Mouse (Mus musculus): ENCODE data around the gene Rpl10a. TPM values are rescaled to one million over a fixed set of nuclear protein-coding genes. Genes with fewer than 3 reads are reported as not detected.

Rpl10a gene
- polyA plus RNA-seq, 1 experiment from 2014 or later, result 313 TPM

- H3K9me3 ChIP-seq (replicated peaks), result no peaks in the 10 kb centered on the region
- H3K4me3 ChIP-seq (replicated peaks), result no peak overlapping the region
- 63% methylated on average over 9 of the region's 9 CpGs for WGBS (ENCODE audit: insufficient replicate concordance)
- no peak overlapping the region for H3K4me2 ChIP-seq
- no peak overlapping the region for H3K9ac ChIP-seq
- H3K36me3 ChIP-seq (replicated peaks), result no peaks in the 10 kb centered on the region
- no peak overlapping the region for H3K27ac ChIP-seq (replicated peaks)
- peaks cover 94% of the 10 kb centered on the region for H3K27me3 ChIP-seq
- no peak for ATAC-seq (ENCODE audit: insufficient read depth)
- peaks cover 9% of the 10 kb centered on the region; the same call in 1 of the 2 replicates for H3K4me1 ChIP-seq (replicated peaks)
Observed at GRCm38 (mm10) chr17:28360531-28361277, 32.4 kb downstream of the Rpl10a start.

GRCm38 (mm10) chr17:28361921-28362652, 33.8 kb downstream of the Rpl10a start:
- H3K27me3 ChIP-seq, result peaks cover 90% of the 10 kb centered on the region
- 24% methylated on average over 11 of the region's 11 CpGs for WGBS (ENCODE audit: insufficient replicate concordance)
- no peak overlapping the region for H3K4me3 ChIP-seq (replicated peaks)

GRCm38 (mm10) chr17:28362653-28363292, 34.5 kb downstream of the Rpl10a start:
- no peak overlapping the region for H3K9ac ChIP-seq
- no peak overlapping the region for H3K4me3 ChIP-seq (replicated peaks)
- H3K27me3 ChIP-seq, result peaks cover 88% of the 10 kb centered on the region

More at GRCm38 (mm10) chr17:28361921-28362652, 33.8 kb downstream of the Rpl10a start:
- H3K36me3 ChIP-seq (replicated peaks), result no peaks in the 10 kb centered on the region
- H3K9me3 ChIP-seq (replicated peaks), result no peaks in the 10 kb centered on the region
- no peak for ATAC-seq (ENCODE audit: insufficient read depth)
- H3K4me2 ChIP-seq, result no peak overlapping the region
- no peak overlapping the region for H3K9ac ChIP-seq
- H3K27ac ChIP-seq (replicated peaks), result no peak overlapping the region
- peaks cover 9% of the 10 kb centered on the region; the same call in 1 of the 2 replicates for H3K4me1 ChIP-seq (replicated peaks)

DNA sequence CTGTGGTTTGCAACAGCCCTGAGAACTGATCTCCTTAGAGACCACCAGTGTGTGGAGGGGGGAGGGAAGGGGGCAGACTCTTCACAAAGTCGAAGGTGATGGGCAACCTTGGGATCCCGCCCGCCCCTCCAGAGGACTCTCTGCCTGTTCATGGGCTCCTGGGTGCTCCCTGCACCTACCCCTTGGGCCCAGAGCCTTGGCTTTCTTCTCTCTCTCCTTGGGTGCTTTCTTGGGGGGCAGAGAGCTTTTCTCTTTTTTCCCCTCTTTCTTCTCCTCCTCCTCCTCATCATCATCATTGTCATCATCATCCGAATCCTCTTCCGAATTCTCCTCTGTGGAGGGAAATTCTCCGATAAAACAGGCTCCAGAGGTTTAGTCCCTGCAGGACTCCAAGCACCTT, 35.2 kb downstream of the Rpl10a start:
- Histone ChIP-seq H3K27ac (replicated peaks) (no peak overlapping the region), H3K4me1 (replicated peaks) (peaks cover 11% of the 10 kb centered on the region; the same call in 1 of the 2 replicates), H3K4me2 (no peak overlapping the region), H3K27me3 (peaks cover 85% of the 10 kb centered on the region), H3K9ac (no peak overlapping the region), H3K4me3 (replicated peaks) (no peak overlapping the region), H3K9me3 (replicated peaks) (no peaks in the 10 kb centered on the region), H3K36me3 (replicated peaks) (no peaks in the 10 kb centered on the region)
- WGBS (ENCODE audit: insufficient replicate concordance), result 12% methylated on average over 6 of the region's 6 CpGs
- ATAC-seq (ENCODE audit: insufficient read depth), result no peak

More at GRCm38 (mm10) chr17:28362653-28363292, 34.5 kb downstream of the Rpl10a start:
- ATAC-seq (ENCODE audit: insufficient read depth), result no peak
- 2% methylated on average over 25 of the region's 25 CpGs for WGBS (ENCODE audit: insufficient replicate concordance)
- H3K9me3 ChIP-seq (replicated peaks), result no peaks in the 10 kb centered on the region
- H3K36me3 ChIP-seq (replicated peaks), result no peaks in the 10 kb centered on the region
- peak overlapping the region; percentile 25; the same call in 1 of the 2 replicates for H3K4me2 ChIP-seq
- no peak overlapping the region for H3K27ac ChIP-seq (replicated peaks)
- H3K4me1 ChIP-seq (replicated peaks), result peaks cover 9% of the 10 kb centered on the region; the same call in 1 of the 2 replicates

GRCm38 (mm10) chr17:28365122-28365521, 36.9 kb downstream of the Rpl10a start, which contains the start of gene Tulp1:
Tulp1 (minus strand) TSS chr17:28365222.
- H3K27me3 ChIP-seq, result peaks cover 77% of the 10 kb centered on the region
- no peak within 1 kb of the TSS for H3K9ac ChIP-seq
- H3K4me3 ChIP-seq (replicated peaks), result no peak within 1 kb of the TSS
- peaks cover 13% of the 10 kb centered on the region; the same call in 1 of the 2 replicates for H3K4me1 ChIP-seq (replicated peaks)
- H3K27ac ChIP-seq (replicated peaks), result no peak within 1 kb of the TSS
- no peak within 1 kb of the TSS for H3K4me2 ChIP-seq
- no peaks in the 10 kb centered on the region for H3K36me3 ChIP-seq (replicated peaks)
- no peaks in the 10 kb centered on the region for H3K9me3 ChIP-seq (replicated peaks)
- 20% methylated on average over 8 of the region's 8 CpGs for WGBS (ENCODE audit: insufficient replicate concordance)
- no peak for ATAC-seq (ENCODE audit: insufficient read depth)

DNA sequence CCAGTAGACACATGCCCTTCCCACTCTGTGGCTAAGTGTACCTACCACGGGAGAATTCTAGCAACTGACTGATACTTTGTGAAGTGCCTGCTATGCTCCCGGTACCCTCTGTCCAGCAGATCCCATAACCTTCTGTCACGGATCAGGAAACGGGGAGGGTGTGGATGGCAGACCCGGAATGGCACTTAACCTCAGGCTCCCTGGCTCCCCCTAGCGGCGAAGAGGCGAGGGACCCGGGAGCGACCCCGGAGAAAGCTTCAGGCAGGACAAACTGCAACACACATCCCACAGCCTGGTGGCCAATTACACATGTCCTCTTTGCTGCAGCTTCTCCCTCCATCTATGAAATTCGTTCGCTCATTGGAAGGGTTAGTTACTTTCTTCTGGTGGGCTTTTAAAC, 40.2 kb downstream of the Rpl10a start:
- 4% methylated on average over 13 of the region's 13 CpGs for WGBS (ENCODE audit: insufficient replicate concordance)
- H3K4me1 ChIP-seq (replicated peaks), result peaks cover 9% of the 10 kb centered on the region; the same call in 1 of the 2 replicates
- H3K9me3 ChIP-seq (replicated peaks), result no peaks in the 10 kb centered on the region
- no peak overlapping the region for H3K4me2 ChIP-seq
- H3K4me3 ChIP-seq (replicated peaks), result no peak overlapping the region
- no peak overlapping the region for H3K27ac ChIP-seq (replicated peaks)
- peaks cover 45% of the 10 kb centered on the region for H3K27me3 ChIP-seq
- no peaks in the 10 kb centered on the region for H3K36me3 ChIP-seq (replicated peaks)
- no peak for ATAC-seq (ENCODE audit: insufficient read depth)
- no peak overlapping the region for H3K9ac ChIP-seq

GRCm38 (mm10) chr17:28369056-28369455, 40.8 kb downstream of the Rpl10a start:
- ATAC-seq (ENCODE audit: insufficient read depth), result no peak

GRCm38 (mm10) chr17:28371286-28371685, 43.0 kb downstream of the Rpl10a start:
- Histone ChIP-seq H3K9me3 (replicated peaks) (no peaks in the 10 kb centered on the region), H3K4me1 (replicated peaks) (peaks cover 17% of the 10 kb centered on the region), H3K27me3 (peaks cover 46% of the 10 kb centered on the region), H3K27ac (replicated peaks) (no peak overlapping the region), H3K4me3 (replicated peaks) (no peak overlapping the region), H3K9ac (no peak overlapping the region), H3K4me2 (no peak overlapping the region), H3K36me3 (replicated peaks) (no peaks in the 10 kb centered on the region)
- 59% methylated on average over 2 of the region's 2 CpGs for WGBS (ENCODE audit: insufficient replicate concordance)
- no peak for ATAC-seq (ENCODE audit: insufficient read depth)

More at GRCm38 (mm10) chr17:28369056-28369455, 40.8 kb downstream of the Rpl10a start:
- no peaks in the 10 kb centered on the region for H3K36me3 ChIP-seq (replicated peaks)
- no peak overlapping the region for H3K4me3 ChIP-seq (replicated peaks)
- H3K27ac ChIP-seq (replicated peaks), result no peak overlapping the region
- H3K4me1 ChIP-seq (replicated peaks), result peaks cover 7% of the 10 kb centered on the region; the same call in 1 of the 2 replicates
- peaks cover 45% of the 10 kb centered on the region for H3K27me3 ChIP-seq
- no peaks in the 10 kb centered on the region for H3K9me3 ChIP-seq (replicated peaks)
- H3K9ac ChIP-seq, result no peak overlapping the region
- no peak overlapping the region for H3K4me2 ChIP-seq
- WGBS (ENCODE audit: insufficient replicate concordance), result 63% methylated on average over 5 of the region's 5 CpGs

- Histone ChIP-seq H3K4me3 (replicated peaks) (no peak overlapping the region), H3K9me3 (replicated peaks) (no peaks in the 10 kb centered on the region), H3K27ac (replicated peaks) (no peak overlapping the region), H3K36me3 (replicated peaks) (no peaks in the 10 kb centered on the region), H3K27me3 (peaks cover 52% of the 10 kb centered on the region), H3K4me1 (replicated peaks) (peaks cover 17% of the 10 kb centered on the region), H3K4me2 (no peak overlapping the region), H3K9ac (no peak overlapping the region)
- no peak for ATAC-seq (ENCODE audit: insufficient read depth)
- 45% methylated on average over 1 of the region's 1 CpGs for WGBS (ENCODE audit: insufficient replicate concordance)
Observed at GRCm38 (mm10) chr17:28371941-28372340, 43.7 kb downstream of the Rpl10a start.

- H3K27me3 ChIP-seq, result peaks cover 49% of the 10 kb centered on the region
- no peak overlapping the region for H3K27ac ChIP-seq (replicated peaks)
- ATAC-seq (ENCODE audit: insufficient read depth), result no peak
- H3K9ac ChIP-seq, result no peak overlapping the region
- H3K4me3 ChIP-seq (replicated peaks), result no peak overlapping the region
- no peaks in the 10 kb centered on the region for H3K36me3 ChIP-seq (replicated peaks)
- H3K9me3 ChIP-seq (replicated peaks), result no peaks in the 10 kb centered on the region
- H3K4me1 ChIP-seq (replicated peaks), result peaks cover 12% of the 10 kb centered on the region
- WGBS (ENCODE audit: insufficient replicate concordance), result 6% methylated on average over 10 of the region's 10 CpGs
- H3K4me2 ChIP-seq, result no peak overlapping the region
Observed at GRCm38 (mm10) chr17:28373821-28374220, 45.5 kb downstream of the Rpl10a start.

DNA sequence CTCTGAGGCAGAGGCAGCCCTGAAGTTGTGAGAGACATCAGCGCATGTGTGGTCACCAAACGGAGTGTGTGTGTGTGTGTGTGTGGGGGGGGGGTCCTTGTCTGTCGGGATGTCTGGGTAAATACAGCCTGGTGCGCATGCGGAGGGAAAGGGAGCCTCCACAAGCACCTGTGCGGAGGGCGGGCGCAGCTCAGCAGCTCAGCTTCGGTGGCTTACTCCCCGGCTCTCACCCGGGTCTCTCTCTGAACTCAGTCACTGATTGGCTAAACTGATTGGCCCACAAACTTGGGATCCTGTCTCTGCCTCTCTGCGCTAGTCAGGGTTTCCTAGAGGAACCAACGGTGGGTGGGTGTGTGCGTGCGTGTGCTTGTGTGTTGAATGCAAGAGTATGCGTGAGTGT, 46.2 kb downstream of the Rpl10a start:
- Histone ChIP-seq H3K9me3 (replicated peaks) (no peaks in the 10 kb centered on the region), H3K36me3 (replicated peaks) (no peaks in the 10 kb centered on the region), H3K27me3 (peaks cover 44% of the 10 kb centered on the region), H3K4me2 (peak overlapping the region; percentile 7; the same call in 1 of the 2 replicates), H3K4me3 (replicated peaks) (no peak overlapping the region), H3K9ac (no peak overlapping the region), H3K27ac (replicated peaks) (no peak overlapping the region), H3K4me1 (replicated peaks) (peaks cover 12% of the 10 kb centered on the region)
- 12% methylated on average over 16 of the region's 16 CpGs for WGBS (ENCODE audit: insufficient replicate concordance)
- no peak for ATAC-seq (ENCODE audit: insufficient read depth)
